Mouse (Mus musculus) liver, embryonic 11.5 days (tissue): ENCODE results near the gene Pik3r2. TPM values are rescaled to one million over a fixed set of nuclear protein-coding genes. Genes with fewer than 3 reads are reported as not detected.

Experiments used
- ATAC-seq: fragments of 200-750 bp; cut with Nextera tagmentation; replicated peaks from 2 replicates; pipeline ENCODE4 v1.8.0; 2017; ENCODE audit warnings: moderate number of reproducible peaks, mild to moderate bottlenecking, moderate TSS enrichment, moderate library complexity; ENCODE audit not compliant: low FRiP score
- DNase-seq: peaks from one replicate; pipeline ENCODE4 v3.0.0-alpha.2; 2017; ENCODE audit warnings: low spot score
- H3K27ac ChIP-seq: fragments of 300-500 bp; sonication (generic); 2 replicates; pipeline ENCODE4 v1.5.1; 2014; ENCODE audit warnings: mild to moderate bottlenecking, low read depth, low read length, control low read depth
- H3K27me3 ChIP-seq: fragments of 300-500 bp; sonication (generic); replicated peaks from 2 replicates; pipeline ENCODE4 v1.6.1; 2014; ENCODE audit warnings: low read length, mixed read lengths; ENCODE audit not compliant: control insufficient read depth, insufficient read depth
- H3K36me3 ChIP-seq: fragments of 300-500 bp; sonication (generic); 2 replicates; pipeline ENCODE4 v1.6.1; 2014; ENCODE audit warnings: mild to moderate bottlenecking, low read length, moderate library complexity, mixed read lengths; ENCODE audit not compliant: control insufficient read depth, insufficient read depth
- H3K4me1 ChIP-seq: fragments of 300-500 bp; sonication (generic); replicated peaks from 2 replicates; pipeline ENCODE4 v1.6.1; 2014; ENCODE audit warnings: low read length, mixed read lengths; ENCODE audit not compliant: control insufficient read depth, insufficient read depth
- H3K4me2 ChIP-seq: fragments of 300-500 bp; sonication (generic); 2 replicates; pipeline ENCODE4 v1.6.1; 2014; ENCODE audit warnings: mild to moderate bottlenecking, control low read depth, moderate library complexity
- H3K4me3 ChIP-seq: fragments of 300-500 bp; sonication (generic); 2 replicates; pipeline ENCODE4 v1.5.1; 2014; ENCODE audit warnings: low read depth, low read length, control low read depth
- H3K9ac ChIP-seq: fragments of 300-500 bp; sonication (generic); 2 replicates; pipeline ENCODE4 v1.6.1; 2014; ENCODE audit warnings: low read depth, low read length, control low read depth
- H3K9me3 ChIP-seq: fragments of 300-500 bp; sonication (generic); 2 replicates; pipeline ENCODE4 v1.6.1; 2016; ENCODE audit warnings: low read length, inconsistent platforms, mixed read lengths; ENCODE audit not compliant: control insufficient read depth
- WGBS: fragments of 180-500 bp; shearing (Covaris S2); extraction: QIAGEN DNeasy Blood & Tissue Kit; methylation state at CpG from one replicate; pipeline ENCODE4 v1.1.7; 2014; 5-methylcytosine and 5-hydroxymethylcytosine counted together
- polyA plus RNA-seq: library from polyadenylated mRNA; unstranded; fragments of >200 nt; fragmentation: Nextera tagmentation; extraction: Ambion mirVana; gene quantifications from 2 replicates; pipeline ENCODE4 v1.2.1, GENCODE M21; 2014

The Pik3r2 gene
- polyA plus RNA-seq, 1 experiment from 2014 or later: 41.5 TPM

DNA sequence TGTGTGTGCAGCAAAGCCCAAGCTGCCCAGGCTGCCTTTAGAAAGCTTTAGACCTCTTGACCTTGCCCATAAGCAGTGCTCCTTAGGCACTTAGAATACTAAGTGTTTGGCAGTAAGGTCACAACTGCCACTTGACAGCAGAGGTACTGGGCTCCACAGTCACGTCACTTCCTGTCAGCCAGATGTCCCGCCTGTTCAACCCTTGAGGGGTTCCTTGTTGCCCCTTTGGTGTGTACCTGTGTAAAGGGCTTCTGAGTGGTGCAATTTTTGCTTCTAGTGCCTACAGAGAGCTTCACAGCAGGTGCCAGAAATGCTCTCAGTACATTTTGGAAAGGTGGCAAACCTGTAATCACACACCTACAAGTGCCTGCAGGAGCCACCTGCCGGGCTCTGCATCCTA, 38.3 kb downstream of the Pik3r2 start:
- Histone ChIP-seq H3K4me3 (no peak overlapping the region), H3K9me3 (no peaks in the 10 kb centered on the region), H3K4me2 (no peak overlapping the region), H3K27ac (no peak overlapping the region), H3K4me1 (peaks cover 8% of the 10 kb centered on the region), H3K9ac (no peak overlapping the region), H3K27me3 (peaks cover 36% of the 10 kb centered on the region), H3K36me3 (no peaks in the 10 kb centered on the region)
- ATAC-seq (no peak), DNase-seq (no peak)
- WGBS: 48% methylated on average over 3 of the region's 3 CpGs

DNA sequence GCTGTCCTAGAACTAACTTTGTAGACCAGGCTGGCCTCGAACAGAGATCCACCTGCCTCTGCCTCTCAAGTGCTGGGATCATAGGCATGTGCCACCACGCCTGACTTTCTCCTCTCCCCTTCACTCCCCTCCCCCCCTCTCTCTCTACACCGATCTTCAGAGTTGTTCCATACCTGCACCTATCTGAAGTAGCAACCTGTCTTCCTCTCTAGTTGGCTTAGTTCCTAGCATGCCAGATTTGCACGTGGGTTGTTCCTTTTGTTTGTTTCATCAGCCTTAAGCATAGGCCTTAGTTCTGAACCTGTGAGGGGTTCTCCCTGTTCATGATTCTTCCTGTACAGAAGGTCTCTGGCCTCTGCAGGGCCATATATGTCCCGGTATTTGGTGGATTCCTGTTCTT, 38.8 kb downstream of the Pik3r2 start:
- 55% methylated on average over 5 of the region's 5 CpGs for WGBS

DNA sequence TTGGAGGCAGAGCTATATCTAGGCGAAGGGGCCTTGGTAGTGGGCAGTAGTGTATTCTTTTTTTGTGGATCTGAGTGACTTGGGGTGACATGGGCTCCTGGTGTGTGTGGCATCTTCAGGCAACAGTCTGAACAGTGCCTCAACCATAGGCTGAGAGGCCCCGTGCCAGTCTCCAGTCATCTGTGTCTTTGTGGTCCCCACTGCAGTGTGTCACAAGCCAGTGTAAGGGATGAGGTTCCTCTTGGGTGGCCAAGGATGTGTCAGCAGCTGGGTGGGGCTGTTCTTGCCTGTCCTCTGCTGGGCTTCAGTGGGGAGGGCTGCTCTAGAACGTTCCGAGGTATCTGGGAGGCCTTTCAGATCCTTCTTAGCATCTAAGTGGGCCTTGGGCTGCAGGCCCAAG, 45.6 kb downstream of the Pik3r2 start:
- Histone ChIP-seq H3K27ac (no peak overlapping the region), H3K27me3 (peaks cover 52% of the 10 kb centered on the region), H3K4me1 (peaks cover 6% of the 10 kb centered on the region), H3K4me3 (no peak overlapping the region), H3K4me2 (no peak overlapping the region), H3K9me3 (no peaks in the 10 kb centered on the region), H3K36me3 (no peaks in the 10 kb centered on the region), H3K9ac (no peak overlapping the region)
- no peak for DNase-seq
- WGBS: 76% methylated on average over 4 of the region's 4 CpGs
- no peak for ATAC-seq

More for the DNA sequence above, 38.8 kb downstream of the Pik3r2 start:
- Histone ChIP-seq H3K4me2 (no peak overlapping the region), H3K27ac (no peak overlapping the region), H3K9ac (no peak overlapping the region), H3K4me3 (no peak overlapping the region), H3K4me1 (peaks cover 4% of the 10 kb centered on the region; the same call in 1 of the 2 replicates), H3K27me3 (peaks cover 34% of the 10 kb centered on the region), H3K36me3 (no peaks in the 10 kb centered on the region), H3K9me3 (no peaks in the 10 kb centered on the region)
- ATAC-seq (no peak), DNase-seq (no peak)

DNA sequence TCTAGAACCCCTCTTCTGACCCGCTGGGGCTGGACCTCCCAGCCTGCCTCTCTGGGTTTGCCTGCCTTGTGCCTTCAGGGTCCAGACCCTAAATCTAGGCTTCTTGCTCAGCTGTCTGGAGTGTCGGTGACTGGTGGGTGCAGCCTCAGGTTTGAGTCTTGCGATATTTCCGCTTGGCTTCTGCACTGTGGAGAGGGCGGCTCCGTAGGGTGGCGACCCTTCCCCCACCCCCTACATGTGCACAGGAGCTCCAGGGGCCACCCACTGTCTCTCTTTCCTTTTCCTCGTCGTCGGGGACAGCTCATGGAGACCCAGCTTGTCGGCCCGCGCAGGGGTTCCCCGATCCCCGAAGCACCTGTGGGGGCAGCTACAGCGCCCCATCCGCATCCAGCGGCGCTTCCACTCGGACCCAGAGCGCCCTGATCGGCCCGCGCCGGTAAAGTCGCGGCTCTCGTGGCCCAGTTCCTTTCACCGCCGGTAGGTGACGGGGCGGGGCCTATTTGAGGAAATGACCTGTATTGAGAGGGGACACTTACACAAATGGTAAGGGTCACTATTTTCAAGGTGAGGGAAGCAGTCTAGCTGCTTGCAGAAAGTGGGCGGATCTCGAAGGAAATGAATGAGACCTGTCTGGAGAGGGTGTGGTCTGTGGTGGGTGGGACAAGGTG, 46.6 kb downstream of the Pik3r2 start:
- Histone ChIP-seq H3K36me3 (no peaks in the 10 kb centered on the region), H3K27ac (no peak overlapping the region), H3K4me1 (peaks cover 6% of the 10 kb centered on the region), H3K4me3 (peak overlapping the region; percentile 35), H3K9ac (0 out of 2 replicates have a peak overlapping the region, but pooled peaks have one; percentile 25), H3K27me3 (peaks cover 52% of the 10 kb centered on the region), H3K9me3 (no peaks in the 10 kb centered on the region), H3K4me2 (peak overlapping the region; percentile 70)
- 3% methylated on average over 34 of the region's 34 CpGs for WGBS
- DNase-seq: no peak
- ATAC-seq: no peak

DNA sequence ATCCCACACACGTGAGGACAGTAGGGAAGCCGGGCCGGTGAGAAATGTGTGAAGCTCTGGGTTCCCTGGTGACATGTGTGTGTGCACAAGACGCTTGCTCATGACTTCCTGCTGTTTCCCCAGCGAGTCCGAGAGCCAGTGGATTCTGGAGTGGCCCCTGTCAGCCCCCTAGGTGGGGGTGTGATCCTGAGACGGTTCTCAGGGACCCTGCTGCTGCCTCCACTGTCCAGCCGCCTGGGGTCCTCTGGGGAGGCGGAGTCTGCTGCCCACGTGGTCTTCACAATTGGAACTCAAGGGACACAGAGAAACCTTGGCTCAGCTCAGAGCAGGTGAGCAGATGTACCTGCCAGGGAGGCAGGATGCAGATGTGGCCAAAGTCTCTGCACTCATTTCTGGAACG, 49.8 kb downstream of the Pik3r2 start:
- Histone ChIP-seq H3K27ac (no peak overlapping the region), H3K9me3 (no peaks in the 10 kb centered on the region), H3K27me3 (peaks cover 49% of the 10 kb centered on the region), H3K9ac (no peak overlapping the region), H3K4me2 (no peak overlapping the region), H3K4me1 (peaks cover 6% of the 10 kb centered on the region), H3K36me3 (no peaks in the 10 kb centered on the region), H3K4me3 (no peak overlapping the region)
- WGBS: 41% methylated on average over 11 of the region's 11 CpGs
- ATAC-seq (no peak), DNase-seq (no peak)

DNA sequence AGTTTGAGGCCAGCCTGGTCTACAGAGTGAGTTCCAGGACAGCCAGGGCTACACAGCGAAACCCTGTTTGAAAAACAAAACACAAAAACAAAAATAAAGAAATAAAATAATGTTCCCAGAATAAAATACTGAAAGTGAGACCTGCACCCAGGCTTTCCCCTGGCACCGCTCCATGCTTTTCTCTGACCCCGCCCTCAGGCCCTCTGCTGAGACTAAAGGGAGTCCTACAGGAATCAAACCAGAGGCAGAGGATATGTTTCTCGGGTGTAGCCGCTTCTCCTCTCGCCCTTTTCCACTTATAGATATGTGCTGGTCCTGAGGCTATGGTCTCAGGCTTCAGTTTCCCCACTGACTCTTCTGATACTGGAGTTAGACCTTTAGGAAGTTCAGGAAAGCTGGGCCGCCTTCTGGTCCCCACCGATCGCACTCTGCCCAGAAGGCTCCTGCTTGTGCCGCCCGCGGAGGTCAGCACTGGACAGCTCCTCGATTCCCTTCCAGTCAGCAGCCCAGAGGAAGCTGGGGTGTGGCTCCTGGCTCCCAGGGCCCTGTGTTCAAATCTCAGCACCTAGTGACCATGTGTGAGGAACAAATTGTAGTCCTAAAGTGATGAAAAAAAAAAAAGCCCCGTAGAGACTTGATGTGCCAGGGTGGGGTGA, 50.6 kb downstream of the Pik3r2 start:
- Histone ChIP-seq H3K27me3 (peaks cover 45% of the 10 kb centered on the region), H3K27ac (no peak overlapping the region), H3K4me3 (no peak overlapping the region), H3K9me3 (no peaks in the 10 kb centered on the region), H3K4me2 (no peak overlapping the region), H3K36me3 (no peaks in the 10 kb centered on the region), H3K9ac (no peak overlapping the region), H3K4me1 (peaks cover 6% of the 10 kb centered on the region)
- DNase-seq: no peak
- ATAC-seq: no peak
- WGBS: 23% methylated on average over 14 of the region's 14 CpGs

DNA sequence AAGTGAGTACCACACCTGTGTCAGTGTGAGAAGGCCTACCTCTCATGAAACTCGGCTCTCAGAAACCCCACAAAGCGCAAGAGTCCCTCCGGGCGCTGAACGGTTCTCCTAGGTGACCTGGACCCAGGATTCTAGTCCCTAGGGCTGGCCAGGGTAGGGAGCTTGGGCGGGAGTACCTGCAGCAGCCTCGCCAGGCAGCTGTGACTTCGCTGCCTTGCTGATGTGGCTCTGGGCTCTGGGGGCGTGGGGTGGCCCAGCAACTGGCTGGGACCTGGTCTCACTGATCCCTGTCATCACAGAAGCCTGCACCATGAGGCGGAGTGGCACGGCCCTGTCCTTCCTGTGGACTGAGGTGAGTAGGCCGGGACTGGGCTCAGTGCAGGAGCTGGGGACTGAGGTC, 52.3 kb downstream of the Pik3r2 start:
- Histone ChIP-seq H3K4me3 (no peak overlapping the region), H3K36me3 (no peaks in the 10 kb centered on the region), H3K27me3 (peaks cover 30% of the 10 kb centered on the region), H3K27ac (peak overlapping the region; percentile 49), H3K4me2 (peak overlapping the region; percentile 16; the same call in 1 of the 2 replicates), H3K9me3 (no peaks in the 10 kb centered on the region), H3K9ac (no peak overlapping the region), H3K4me1 (no peaks in the 10 kb centered on the region)
- no peak for ATAC-seq
- 74% methylated on average over 12 of the region's 12 CpGs for WGBS
- DNase-seq: no peak

DNA sequence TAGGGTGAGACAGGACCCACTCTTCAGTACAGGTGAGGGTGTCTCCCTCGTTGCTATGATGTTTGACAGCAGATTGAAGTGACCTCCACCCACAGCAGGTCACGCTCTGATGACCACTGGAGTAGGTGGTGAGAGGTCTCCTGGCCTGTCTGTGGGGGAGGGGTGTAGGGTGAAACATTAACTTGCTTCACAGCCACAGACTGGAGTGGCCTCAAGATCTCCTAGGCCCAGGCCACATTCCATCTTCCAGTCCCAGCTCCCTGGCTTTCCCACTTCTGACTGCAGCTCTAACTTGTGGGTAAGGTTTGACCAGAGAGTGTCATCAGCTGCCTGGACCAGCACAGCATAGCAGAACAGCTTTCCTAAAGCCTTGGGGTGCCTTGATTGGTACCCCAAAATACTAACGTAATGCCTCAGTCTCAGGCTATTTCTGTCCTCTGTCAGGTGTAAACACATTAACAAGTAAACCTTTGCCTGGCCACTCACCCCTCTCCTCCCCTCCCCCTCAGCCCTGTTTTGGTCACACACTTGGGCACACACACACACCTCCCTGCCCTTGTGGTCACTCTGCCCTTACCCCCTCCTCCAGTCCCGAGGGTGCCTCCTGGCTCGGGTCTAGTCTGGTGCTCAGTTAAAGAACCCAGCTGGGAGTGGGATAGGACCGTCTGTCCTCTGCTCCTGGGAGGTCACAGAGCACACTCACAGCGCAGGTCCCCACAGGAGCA, 52.9 kb downstream of the Pik3r2 start, which contains the start of gene Pde4c:
Gene Pde4c, plus strand, starts transcription at position 235 of the 725 bp plus-strand sequence.
- Histone ChIP-seq H3K4me1 (no peaks in the 10 kb centered on the region), H3K9me3 (no peaks in the 10 kb centered on the region), H3K9ac (no peak within 1 kb of the TSS), H3K4me3 (no peak within 1 kb of the TSS), H3K27ac (peak within 1 kb of the TSS; percentile 49), H3K27me3 (peaks cover 25% of the 10 kb centered on the region), H3K36me3 (no peaks in the 10 kb centered on the region), H3K4me2 (peak within 1 kb of the TSS; percentile 22)
- no peak for DNase-seq
- peak; percentile 29; the same call in 1 of the 2 replicates for ATAC-seq
- WGBS: 54% methylated on average over 7 of the region's 7 CpGs
